Mouse (Mus musculus): ENCODE data around the gene Tmem231. TPM values are rescaled to one million over a fixed set of nuclear protein-coding genes. Genes with fewer than 3 reads are reported as not detected.

Tmem231 gene
- polyA plus RNA-seq, 1 experiment from 2014 or later, result 21.9 TPM

GRCm38 (mm10) chr8:111923383-111923804 lies 10.3 kb downstream of the Tmem231 start:
- Histone ChIP-seq H3K4me1 (ENCODE audit: control insufficient read depth, insufficient read depth, low read length) (no peaks in the 10 kb centered on the region), H3K9me3 (ENCODE audit: control insufficient read depth, low read length) (no peaks in the 10 kb centered on the region), H3K27me3 (ENCODE audit: control insufficient read depth, insufficient read depth, low read length) (no peaks in the 10 kb centered on the region), H3K4me3 (ENCODE audit: low read depth, low read length) (no peak overlapping the region), H3K27ac (ENCODE audit: low read depth, low read length) (no peak overlapping the region), H3K9ac (ENCODE audit: low read length) (no peak overlapping the region), H3K4me2 (no peak overlapping the region), H3K36me3 (ENCODE audit: control insufficient read depth, insufficient read depth, low read length) (no peaks in the 10 kb centered on the region)
- 32% methylated on average over 10 of the region's 10 CpGs for WGBS
- ATAC-seq (ENCODE audit: low FRiP score), result no peak
- peak; percentile 89 for DNase-seq (ENCODE audit: low spot score, missing footprints)

DNA sequence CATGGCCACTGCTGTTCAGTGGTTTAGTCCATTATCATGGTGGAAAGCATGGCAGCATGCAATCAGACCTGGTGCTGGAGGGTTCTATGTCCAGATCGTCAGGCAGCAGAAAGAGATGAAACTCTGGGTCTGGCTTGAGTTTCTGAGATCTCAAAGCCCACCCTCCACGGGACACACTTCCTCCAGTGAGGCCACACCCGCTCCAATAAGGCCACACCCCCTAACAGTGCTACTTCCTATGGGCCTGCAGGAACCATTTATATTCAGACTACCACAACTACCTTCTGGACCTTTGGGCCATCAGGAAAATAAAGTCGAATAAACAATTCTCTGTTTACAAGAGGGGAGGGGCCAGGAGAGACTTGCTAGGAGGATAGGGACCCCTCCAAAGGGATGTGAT lies 12.7 kb downstream of the Tmem231 start:
- H3K27me3 ChIP-seq (ENCODE audit: control insufficient read depth, insufficient read depth, low read length), result no peaks in the 10 kb centered on the region
- no peak for DNase-seq (ENCODE audit: low spot score, missing footprints)
- H3K4me2 ChIP-seq, result no peak overlapping the region
- no peaks in the 10 kb centered on the region for H3K36me3 ChIP-seq (ENCODE audit: control insufficient read depth, insufficient read depth, low read length)
- no peak for ATAC-seq (ENCODE audit: low FRiP score)
- no peak overlapping the region for H3K27ac ChIP-seq (ENCODE audit: low read depth, low read length)
- H3K4me3 ChIP-seq (ENCODE audit: low read depth, low read length), result no peak overlapping the region
- 80% methylated on average over 4 of the region's 4 CpGs for WGBS
- no peak overlapping the region for H3K9ac ChIP-seq (ENCODE audit: low read length)
- no peaks in the 10 kb centered on the region for H3K4me1 ChIP-seq (ENCODE audit: control insufficient read depth, insufficient read depth, low read length)
- H3K9me3 ChIP-seq (ENCODE audit: control insufficient read depth, low read length), result no peaks in the 10 kb centered on the region

DNA sequence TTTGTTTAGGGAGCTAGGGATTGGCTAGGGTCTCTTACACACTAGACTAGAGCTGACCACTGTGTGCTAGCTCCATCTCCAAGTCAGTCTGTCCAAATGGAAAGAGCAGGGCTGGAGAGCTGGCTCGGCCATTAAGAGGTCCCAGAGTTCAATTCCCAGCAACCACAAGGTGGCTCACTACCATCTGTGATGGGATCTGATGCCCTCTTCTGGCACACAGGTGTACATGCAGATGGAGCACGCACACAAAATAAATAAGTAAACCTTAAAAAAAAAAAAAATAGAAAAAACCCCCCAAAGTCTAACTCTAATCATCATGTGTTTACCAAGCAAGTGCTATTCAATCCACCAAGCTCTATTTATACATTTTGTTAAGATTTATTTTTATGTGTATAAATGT lies 14.0 kb downstream of the Tmem231 start:
- no peak overlapping the region for H3K27ac ChIP-seq (ENCODE audit: low read depth, low read length)
- no peaks in the 10 kb centered on the region for H3K9me3 ChIP-seq (ENCODE audit: control insufficient read depth, low read length)
- no peaks in the 10 kb centered on the region for H3K27me3 ChIP-seq (ENCODE audit: control insufficient read depth, insufficient read depth, low read length)
- H3K4me2 ChIP-seq, result no peak overlapping the region
- H3K4me1 ChIP-seq (ENCODE audit: control insufficient read depth, insufficient read depth, low read length), result no peaks in the 10 kb centered on the region
- H3K36me3 ChIP-seq (ENCODE audit: control insufficient read depth, insufficient read depth, low read length), result no peaks in the 10 kb centered on the region
- 80% methylated on average over 2 of the region's 2 CpGs for WGBS
- DNase-seq (ENCODE audit: low spot score, missing footprints) (no peak), ATAC-seq (ENCODE audit: low FRiP score) (no peak)
- H3K9ac ChIP-seq (ENCODE audit: low read length), result no peak overlapping the region
- no peak overlapping the region for H3K4me3 ChIP-seq (ENCODE audit: low read depth, low read length)

DNA sequence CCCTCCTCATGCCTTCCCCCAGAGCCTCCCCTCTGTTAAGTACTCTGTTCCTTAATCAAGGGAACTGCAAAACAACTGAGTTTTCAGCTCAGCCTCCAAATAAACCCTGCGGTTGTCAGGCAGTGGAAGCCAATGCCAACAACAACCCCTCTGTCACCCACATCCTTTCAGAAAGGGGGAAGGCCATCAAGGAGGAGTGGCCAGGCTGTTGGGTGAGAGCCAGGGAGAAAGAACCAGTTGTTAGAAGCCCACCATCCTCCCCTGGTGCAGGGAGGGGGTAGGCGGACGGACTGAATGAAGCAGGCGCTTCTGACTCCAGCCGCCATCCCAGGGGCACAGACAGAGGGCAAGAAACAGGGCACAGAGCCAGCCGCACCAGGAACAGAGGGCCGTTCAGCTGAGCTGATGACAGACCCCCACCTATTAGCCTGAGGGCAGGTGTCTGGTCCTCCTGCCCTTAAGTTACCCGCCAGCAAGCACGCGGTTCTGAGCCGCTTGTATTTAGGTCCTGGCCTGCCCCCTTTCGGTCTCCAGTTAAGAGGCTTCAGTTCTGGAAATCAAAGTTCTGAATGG lies 20.7 kb downstream of the Tmem231 start:
- Histone ChIP-seq H3K4me1 (ENCODE audit: control insufficient read depth, insufficient read depth, low read length) (0 out of 2 replicates have a peak, but pooled peaks cover 4% of the 10 kb centered on the region), H3K4me3 (ENCODE audit: low read depth, low read length) (no peak overlapping the region), H3K9me3 (ENCODE audit: control insufficient read depth, low read length) (no peaks in the 10 kb centered on the region), H3K27me3 (ENCODE audit: control insufficient read depth, insufficient read depth, low read length) (peaks cover 14% of the 10 kb centered on the region), H3K9ac (ENCODE audit: low read length) (no peak overlapping the region), H3K36me3 (ENCODE audit: control insufficient read depth, insufficient read depth, low read length) (no peaks in the 10 kb centered on the region), H3K27ac (ENCODE audit: low read depth, low read length) (no peak overlapping the region), H3K4me2 (no peak overlapping the region)
- ATAC-seq (ENCODE audit: low FRiP score), result no peak
- 55% methylated on average over 12 of the region's 12 CpGs for WGBS
- no peak for DNase-seq (ENCODE audit: low spot score, missing footprints)

- no peaks in the 10 kb centered on the region for H3K9me3 ChIP-seq (ENCODE audit: control insufficient read depth, low read length)
- 35% methylated on average over 7 of the region's 7 CpGs for WGBS
- no peak overlapping the region for H3K9ac ChIP-seq (ENCODE audit: low read length)
- H3K4me1 ChIP-seq (ENCODE audit: control insufficient read depth, insufficient read depth, low read length), result 0 out of 2 replicates have a peak, but pooled peaks cover 4% of the 10 kb centered on the region
- peaks cover 14% of the 10 kb centered on the region for H3K27me3 ChIP-seq (ENCODE audit: control insufficient read depth, insufficient read depth, low read length)
- H3K4me2 ChIP-seq, result no peak overlapping the region
- ATAC-seq (ENCODE audit: low FRiP score), result no peak
- H3K4me3 ChIP-seq (ENCODE audit: low read depth, low read length), result no peak overlapping the region
- no peak overlapping the region for H3K27ac ChIP-seq (ENCODE audit: low read depth, low read length)
- no peaks in the 10 kb centered on the region for H3K36me3 ChIP-seq (ENCODE audit: control insufficient read depth, insufficient read depth, low read length)
- no peak for DNase-seq (ENCODE audit: low spot score, missing footprints)
These were observed 22.1 kb downstream of the Tmem231 start for GRCm38 (mm10) chr8:111911572-111911971.

DNA sequence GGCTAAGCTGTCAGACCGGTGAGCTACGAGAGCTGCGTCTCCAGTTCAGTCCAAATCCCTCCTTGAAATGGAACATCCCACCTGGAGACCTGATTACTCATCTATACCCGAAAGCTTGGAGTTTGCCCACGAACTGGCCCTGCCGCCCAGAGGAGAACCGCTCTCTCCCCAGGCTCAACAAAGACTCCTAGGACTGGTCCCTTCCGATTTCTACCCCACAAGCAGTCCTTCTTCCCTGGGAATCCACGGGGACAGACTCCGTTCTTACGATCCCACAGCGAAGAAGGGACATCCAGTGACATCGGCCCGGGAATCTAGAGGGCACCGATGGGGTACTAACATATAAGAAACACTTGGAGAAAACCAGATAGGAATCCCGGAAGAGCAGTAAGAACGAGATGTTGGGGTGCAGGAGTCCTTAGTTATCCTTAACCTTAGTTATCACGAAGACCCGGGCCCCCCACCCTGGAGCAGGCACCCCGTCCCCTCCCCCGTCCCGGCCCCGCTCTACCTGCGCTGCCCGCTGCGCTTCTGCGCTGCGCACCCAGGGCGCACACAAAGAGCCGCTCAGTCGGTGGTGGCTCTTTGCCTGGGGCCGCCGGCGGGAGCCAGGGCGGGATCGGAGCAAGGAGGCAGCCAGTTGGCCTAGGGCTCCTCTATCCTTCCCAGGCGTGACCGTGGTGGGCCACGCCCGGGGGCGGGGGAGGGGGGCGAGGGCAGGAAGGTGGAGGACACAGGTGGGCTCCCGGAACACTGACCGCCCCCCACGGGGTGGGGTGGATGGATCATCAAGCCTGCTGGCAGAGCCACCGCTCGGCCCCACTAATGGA lies 23.8 kb downstream of the Tmem231 start, which contains the start of gene Chst5:
Chst5 (minus strand) TSS at position 827 of the 830 bp plus-strand sequence.
- Histone ChIP-seq H3K27ac (ENCODE audit: low read depth, low read length) (no peak within 1 kb of the TSS), H3K4me1 (ENCODE audit: control insufficient read depth, insufficient read depth, low read length) (0 out of 2 replicates have a peak, but pooled peaks cover 4% of the 10 kb centered on the region), H3K36me3 (ENCODE audit: control insufficient read depth, insufficient read depth, low read length) (no peaks in the 10 kb centered on the region), H3K27me3 (ENCODE audit: control insufficient read depth, insufficient read depth, low read length) (peaks cover 14% of the 10 kb centered on the region), H3K4me3 (ENCODE audit: low read depth, low read length) (peak within 1 kb of the TSS; percentile 43), H3K9ac (ENCODE audit: low read length) (peak within 1 kb of the TSS; percentile 69), H3K4me2 (peak within 1 kb of the TSS; percentile 79), H3K9me3 (ENCODE audit: control insufficient read depth, low read length) (no peaks in the 10 kb centered on the region)
- peak; percentile 92 for DNase-seq (ENCODE audit: low spot score, missing footprints)
- 3% methylated on average over 45 of the region's 47 CpGs for WGBS
- peak; percentile 79 for ATAC-seq (ENCODE audit: low FRiP score)

DNA sequence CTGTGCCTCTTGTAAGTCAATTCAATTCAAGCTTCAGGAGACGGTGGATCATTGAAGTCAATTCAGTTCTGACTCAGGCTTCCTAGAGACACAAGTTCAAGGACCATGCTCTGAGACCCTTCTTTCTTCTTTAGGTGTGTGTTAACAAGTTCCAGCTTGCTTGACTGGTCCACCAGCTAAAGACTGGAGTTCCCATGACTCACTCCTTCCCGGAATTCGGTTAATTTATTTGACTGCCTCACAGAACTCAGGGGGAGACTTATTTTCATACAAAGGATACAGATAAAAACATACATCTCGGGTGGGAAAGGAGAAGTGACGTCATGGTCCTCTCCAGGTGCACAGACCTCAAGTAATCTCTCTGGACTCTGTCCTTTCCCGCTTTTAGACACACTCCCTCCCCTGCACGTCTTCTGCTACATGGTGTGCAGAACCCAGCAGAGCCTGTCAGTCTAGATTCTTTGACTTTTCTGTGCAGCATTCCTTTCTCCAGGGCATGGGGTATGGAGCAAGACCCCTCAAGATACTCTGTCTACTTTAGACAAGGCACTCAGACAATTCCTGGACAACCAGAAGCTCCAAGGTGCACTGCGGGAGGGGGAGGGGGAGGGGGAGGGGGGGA lies 28.1 kb downstream of the Tmem231 start:
- Histone ChIP-seq H3K4me2 (no peak overlapping the region), H3K27me3 (ENCODE audit: control insufficient read depth, insufficient read depth, low read length) (peaks cover 13% of the 10 kb centered on the region), H3K27ac (ENCODE audit: low read depth, low read length) (no peak overlapping the region), H3K4me1 (ENCODE audit: control insufficient read depth, insufficient read depth, low read length) (0 out of 2 replicates have a peak, but pooled peaks cover 4% of the 10 kb centered on the region), H3K36me3 (ENCODE audit: control insufficient read depth, insufficient read depth, low read length) (no peaks in the 10 kb centered on the region), H3K9me3 (ENCODE audit: control insufficient read depth, low read length) (no peaks in the 10 kb centered on the region), H3K9ac (ENCODE audit: low read length) (no peak overlapping the region), H3K4me3 (ENCODE audit: low read depth, low read length) (no peak overlapping the region)
- no peak for DNase-seq (ENCODE audit: low spot score, missing footprints)
- ATAC-seq (ENCODE audit: low FRiP score), result no peak
- 72% methylated on average over 7 of the region's 8 CpGs for WGBS

DNA sequence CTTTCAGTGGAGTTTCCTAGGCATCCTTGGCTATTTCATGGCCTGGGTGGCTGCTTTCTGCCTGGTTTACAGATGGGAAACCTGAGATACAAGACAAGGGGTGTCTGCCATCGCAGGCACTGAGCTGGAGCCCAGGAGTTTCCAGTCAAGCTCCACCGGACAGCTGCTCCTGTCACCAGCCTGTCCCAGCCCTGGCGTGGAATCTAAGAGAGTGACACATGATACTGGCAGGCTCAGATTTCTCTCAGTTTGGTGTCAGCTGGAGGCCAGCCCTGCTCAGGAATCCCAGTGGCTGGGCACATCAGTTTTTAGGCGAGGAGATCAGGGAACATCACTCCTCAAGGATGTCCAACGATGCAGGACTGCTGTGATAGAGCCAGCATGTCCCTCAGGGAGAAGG lies 31.6 kb downstream of the Tmem231 start:
- H3K4me3 ChIP-seq (ENCODE audit: low read depth, low read length), result no peak overlapping the region
- no peaks in the 10 kb centered on the region for H3K27me3 ChIP-seq (ENCODE audit: control insufficient read depth, insufficient read depth, low read length)
- H3K27ac ChIP-seq (ENCODE audit: low read depth, low read length), result no peak overlapping the region
- H3K36me3 ChIP-seq (ENCODE audit: control insufficient read depth, insufficient read depth, low read length), result no peaks in the 10 kb centered on the region
- no peak for DNase-seq (ENCODE audit: low spot score, missing footprints)
- H3K9me3 ChIP-seq (ENCODE audit: control insufficient read depth, low read length), result no peaks in the 10 kb centered on the region
- H3K4me2 ChIP-seq, result no peak overlapping the region
- no peak overlapping the region for H3K9ac ChIP-seq (ENCODE audit: low read length)
- WGBS, result 39% methylated on average over 5 of the region's 5 CpGs
- no peak for ATAC-seq (ENCODE audit: low FRiP score)
- no peaks in the 10 kb centered on the region for H3K4me1 ChIP-seq (ENCODE audit: control insufficient read depth, insufficient read depth, low read length)

DNA sequence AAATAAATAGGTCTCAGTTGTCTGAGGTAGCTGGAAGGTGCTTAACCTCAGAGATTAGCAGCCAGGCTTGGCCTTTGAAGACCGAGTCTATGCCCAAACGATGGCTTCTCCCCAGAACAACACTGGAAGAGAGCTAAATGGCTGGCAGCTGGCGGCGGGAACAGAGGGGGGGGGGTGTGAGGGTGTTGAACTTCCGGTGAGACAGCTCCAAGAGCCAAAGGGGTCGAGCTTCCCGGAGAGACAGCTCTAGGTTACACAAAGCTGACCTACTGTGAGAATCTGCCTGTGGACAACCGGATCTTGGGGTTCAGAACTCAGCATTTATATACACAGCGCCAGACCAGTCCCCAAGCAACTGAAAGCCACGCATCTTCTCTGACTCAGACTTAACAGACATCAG lies 35.1 kb downstream of the Tmem231 start:
- H3K27ac ChIP-seq (ENCODE audit: low read depth, low read length), result no peak overlapping the region
- H3K4me3 ChIP-seq (ENCODE audit: low read depth, low read length), result no peak overlapping the region
- H3K36me3 ChIP-seq (ENCODE audit: control insufficient read depth, insufficient read depth, low read length), result no peaks in the 10 kb centered on the region
- no peak overlapping the region for H3K4me2 ChIP-seq
- WGBS, result 29% methylated on average over 10 of the region's 10 CpGs
- ATAC-seq (ENCODE audit: low FRiP score) (no peak), DNase-seq (ENCODE audit: low spot score, missing footprints) (no peak)
- H3K9ac ChIP-seq (ENCODE audit: low read length), result no peak overlapping the region
- no peaks in the 10 kb centered on the region for H3K27me3 ChIP-seq (ENCODE audit: control insufficient read depth, insufficient read depth, low read length)
- H3K9me3 ChIP-seq (ENCODE audit: control insufficient read depth, low read length), result no peaks in the 10 kb centered on the region
- no peaks in the 10 kb centered on the region for H3K4me1 ChIP-seq (ENCODE audit: control insufficient read depth, insufficient read depth, low read length)
